In genomic region chr11:118289999-118290889, GRCm38 (mm10) we compare ENCODE assay signal across 8 mouse cellular contexts. TPM values are rescaled to one million over a fixed set of nuclear protein-coding genes. Genes with fewer than 3 reads are reported as not detected.
DNase-seq lines count a peak whose midpoint lies in the region; ATAC-seq and TF ChIP-seq lines count a peak whose summit lies in the region.

Gene Usp36, minus strand, starts transcription at chr11:118290244.

- peak within 1 kb of the TSS; percentile 73 for H3K9ac ChIP-seq in hindbrain, postnatal 0 days (replicated peaks; ENCODE audit: low read length)

- H3K4me3 ChIP-seq in gastrocnemius, adult 2 months: peak within 1 kb of the TSS; percentile 100
- peak within 1 kb of the TSS; percentile 88 for H3K4me3 ChIP-seq in hindbrain, postnatal 0 days (ENCODE audit: low read length)
- peak within 1 kb of the TSS; percentile 93 for H3K4me3 ChIP-seq in left cerebral cortex, adult 2 months

- no peak for TF ChIP-seq CTCF in gastrocnemius, adult 2 months (IDR thresholded peaks at IDR 0.05)
- no peak for TF ChIP-seq CTCF in hindbrain, postnatal 0 days (IDR thresholded peaks at IDR 0.05; ENCODE audit: low read depth)
- TF ChIP-seq CTCF in left cerebral cortex, adult 2 months (IDR thresholded peaks at IDR 0.05): no peak

- H3K36me3 ChIP-seq in hindbrain, postnatal 0 days (ENCODE audit: insufficient read depth, low read length): peaks cover 9% of the 10 kb centered on the region; the same call in 1 of the 2 replicates

- H3K9me3 ChIP-seq in hindbrain, postnatal 0 days (ENCODE audit: low read length): no peaks in the 10 kb centered on the region

- peaks cover 5% of the 10 kb centered on the region; the same call in 1 of the 2 replicates for H3K4me1 ChIP-seq in hindbrain, postnatal 0 days (ENCODE audit: insufficient read depth, low read length)

- no peaks in the 10 kb centered on the region for H3K27me3 ChIP-seq in hindbrain, postnatal 0 days (ENCODE audit: insufficient read depth, low read length)

- intact Hi-C loops in gastrocnemius, adult 2 months (cut with DNase I): no loop called here
- intact Hi-C loops in left cerebral cortex, adult 2 months (cut with DNase I): loop anchor here (2.0 kb wide), 1 partner anchor 41 kb away; the partner anchor contains the start of gene Cyth1

- peak within 1 kb of the TSS; percentile 91 for H3K4me2 ChIP-seq in hindbrain, postnatal 0 days (ENCODE audit: low read depth, low read length)

- H3K27ac ChIP-seq in gastrocnemius, adult 2 months: peak within 1 kb of the TSS; percentile 96
- peak within 1 kb of the TSS; percentile 88 for H3K27ac ChIP-seq in hindbrain, postnatal 0 days
- peak within 1 kb of the TSS; percentile 96 for H3K27ac ChIP-seq in left cerebral cortex, adult 2 months

- peak; percentile 96 for ATAC-seq in common myeloid progenitor, adult 5-6 weeks (replicated peaks; ENCODE audit: low read depth, poor library complexity, severe bottlenecking)
- peak; percentile 99 for ATAC-seq in hindbrain, postnatal 0 days
- peak; percentile 97 for ATAC-seq in megakaryocyte, adult 5-6 weeks (ENCODE audit: poor library complexity, severe bottlenecking)

- WGBS in hindbrain, postnatal 0 days: under 1% methylated on average over 68 of the region's 68 CpGs

- peak; percentile 100 for DNase-seq in ZHBTc4 (ENCODE audit: low read depth, low spot score)
- peak; percentile 100 for DNase-seq in gastrocnemius, adult 2 months
- peak; percentile 100 for DNase-seq in hindbrain, postnatal 0 days (ENCODE audit: low spot score)
- DNase-seq in left cerebral cortex, adult 2 months (ENCODE audit: extremely low spot score in 1 of 2, low spot score in 2 of 2): peak; percentile 100
- DNase-seq in right cerebral cortex, adult 2 months (ENCODE audit: low spot score in 2 of 2): peak; percentile 99 to 100
- DNase-seq in urinary bladder, postnatal 14 days (ENCODE audit: low spot score): peak; percentile 100

RNA-seq across cellular contexts. Expression of gene Usp36, which starts in this region (rescaled TPM):
- total RNA-seq in common myeloid progenitor, adult 5-6 weeks (2017): 9.9 and 14.9 TPM in 2 replicates
- 10 to 100 TPM; 15.7 to 17.4 TPM for total RNA-seq in gastrocnemius, adult 2 months (2021)
- 19.7 and 20.6 TPM in 2 replicates for total RNA-seq in hindbrain, postnatal 0 days (2014; rRNA removed)
- 12.6 and 12.8 TPM in 2 replicates for polyA plus RNA-seq in hindbrain, postnatal 0 days (2015; fragmentation: Nextera tagmentation; extraction: Ambion mirVana)
- total RNA-seq in left cerebral cortex, adult 2 months (2021): 10 to 100 TPM; 32.1 to 33.1 TPM
- 4.4 and 8.4 TPM in 2 replicates for total RNA-seq in megakaryocyte, adult 5-6 weeks (2015)
- total RNA-seq in megakaryocyte, adult 5-6 weeks (2017): 4.9 and 6.5 TPM in 2 replicates

Comparison
In these comparisons a context has a peak if more than half of its experiments do, and no peak if none do; other contexts are left out.
1. Peak in every context shown above with its lines: DNase-seq, ATAC-seq, H3K4me3 ChIP-seq and H3K27ac ChIP-seq.